Mouse (Mus musculus) c-Kit-positive CD71-negative TER-119-negative erythroid progenitor cells, embryonic 14.5 days (primary cell): ENCODE data around the gene Tent4b.

ENCODE experiments used
- DNase-seq: peaks from one replicate; pipeline ENCODE4 v3.0.0-alpha.2; 2013; ENCODE audit warnings: low read depth

Tent4b gene

GRCm38 (mm10) chr8:88279670-88280069, 80.7 kb downstream of the Tent4b start:
- no peak for DNase-seq

- DNase-seq = no peak
These were observed 81.9 kb downstream of the Tent4b start for GRCm38 (mm10) chr8:88280904-88281303.

- no peak for DNase-seq
These were observed 83.7 kb downstream of the Tent4b start for GRCm38 (mm10) chr8:88282684-88283083.

GRCm38 (mm10) chr8:88283243-88284115, 84.5 kb downstream of the Tent4b start:
- no peak for DNase-seq

- DNase-seq = no peak
These were observed 85.7 kb downstream of the Tent4b start for GRCm38 (mm10) chr8:88284738-88285137.

- DNase-seq = no peak
These were observed 86.7 kb downstream of the Tent4b start for GRCm38 (mm10) chr8:88285469-88286356.

- DNase-seq = no peak
These were observed 87.5 kb downstream of the Tent4b start for GRCm38 (mm10) chr8:88286421-88286960.

- no peak for DNase-seq
These were observed 89.7 kb downstream of the Tent4b start for GRCm38 (mm10) chr8:88288622-88289242.

- no peak for DNase-seq
These were observed 90.9 kb downstream of the Tent4b start for GRCm38 (mm10) chr8:88289901-88290300.

- no peak for DNase-seq
These were observed 91.6 kb downstream of the Tent4b start for GRCm38 (mm10) chr8:88290326-88291304.

- DNase-seq = no peak
These were observed 92.3 kb downstream of the Tent4b start for GRCm38 (mm10) chr8:88291305-88291690.

- DNase-seq = no peak
These were observed 93.9 kb downstream of the Tent4b start for GRCm38 (mm10) chr8:88292926-88293325.

- DNase-seq = no peak
These were observed 94.8 kb downstream of the Tent4b start for GRCm38 (mm10) chr8:88293590-88294356.

GRCm38 (mm10) chr8:88294977-88295376, 96.0 kb downstream of the Tent4b start:
- DNase-seq = no peak

GRCm38 (mm10) chr8:88297976-88298732, 99.1 kb downstream of the Tent4b start:
- DNase-seq = no peak

GRCm38 (mm10) chr8:88298733-88299103, 99.7 kb downstream of the Tent4b start:
- DNase-seq = no peak

GRCm38 (mm10) chr8:88299907-88300603, 101.0 kb downstream of the Tent4b start:
- DNase-seq = no peak

GRCm38 (mm10) chr8:88301589-88302437, 102.8 kb downstream of the Tent4b start:
- DNase-seq = no peak
